In the genomic region with DNA sequence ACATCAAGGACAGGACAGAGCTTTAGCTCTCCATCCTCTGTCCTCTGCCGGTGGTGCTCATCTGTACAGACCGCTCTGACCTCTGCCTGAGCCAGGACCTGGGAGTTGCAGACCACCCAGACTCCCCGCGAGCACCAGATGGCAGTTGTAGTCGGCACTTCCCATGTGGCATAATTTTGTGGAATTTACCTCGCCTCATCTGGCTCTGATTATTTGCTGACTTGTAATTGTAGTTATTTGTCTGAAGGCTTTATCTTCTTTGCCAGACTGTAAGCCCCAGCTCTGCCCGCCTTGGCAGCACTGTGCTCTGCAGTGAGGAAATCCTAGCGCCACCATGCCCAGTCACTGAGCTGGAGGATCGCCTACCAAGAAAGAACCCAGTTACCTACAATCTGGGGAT, we compare ENCODE assay signal across 9 mouse cellular contexts. TPM values are rescaled to one million over a fixed set of nuclear protein-coding genes. Genes with fewer than 3 reads are reported as not detected.
A peak's percentile ranks its signal among the peaks of the same experiment; 100 is the strongest.
DNase-seq lines count a peak whose midpoint lies in the region; ATAC-seq and TF ChIP-seq lines count a peak whose summit lies in the region.
"Had no signal": no experiment of that assay in that cellular context is flagged by ENCODE, and none has a peak within 500 bp of the region (broad histone marks: within the 10 kb centered on the region; RNA-seq: fewer than 3 reads in every experiment).

No protein-coding gene starts in this region.

- no peak for ATAC-seq in kidney, embryonic 14.5 days (ENCODE audit: low FRiP score, low TSS enrichment)
- no peak; the same call in 1 of the 2 replicates for ATAC-seq in hindbrain, embryonic 13.5 days (ENCODE audit: low FRiP score)
- no peak for ATAC-seq in midbrain, postnatal 0 days (ENCODE audit: low FRiP score)
- ATAC-seq: Patski had no signal

- no peaks in the 10 kb centered on the region for H3K27me3 ChIP-seq in kidney, embryonic 14.5 days (ENCODE audit: control insufficient read depth, insufficient read depth, low read length)
- no peaks in the 10 kb centered on the region for H3K27me3 ChIP-seq in hindbrain, embryonic 13.5 days
- H3K27me3 ChIP-seq in midbrain, postnatal 0 days (ENCODE audit: insufficient read depth, low read length) = no peaks in the 10 kb centered on the region

- 0 out of 2 replicates have a peak, but pooled peaks have one; percentile 8 for TF ChIP-seq CTCF in midbrain, postnatal 0 days (IDR thresholded peaks at IDR 0.05)

- peak overlapping the region; percentile 33 for H3K4me2 ChIP-seq in kidney, embryonic 14.5 days (replicated peaks; ENCODE audit: low read depth, low read length)
- H3K4me2 ChIP-seq in hindbrain, embryonic 13.5 days = peak overlapping the region; percentile 45
- H3K4me2 ChIP-seq in midbrain, postnatal 0 days (ENCODE audit: low read depth, low read length, poor library complexity, severe bottlenecking) = peak overlapping the region; percentile 48

- H3K4me1 ChIP-seq in kidney, embryonic 14.5 days (ENCODE audit: control insufficient read depth, insufficient read depth, low read length) = 0 out of 2 replicates have a peak, but pooled peaks cover 2% of the 10 kb centered on the region
- H3K4me1 ChIP-seq in hindbrain, embryonic 13.5 days (replicated peaks) = peaks cover 19% of the 10 kb centered on the region
- H3K4me1 ChIP-seq in midbrain, postnatal 0 days (ENCODE audit: insufficient read depth, low read length) = no peaks in the 10 kb centered on the region

- peak overlapping the region; percentile 6; the same call in 1 of the 2 replicates for H3K4me3 ChIP-seq in kidney, embryonic 14.5 days (ENCODE audit: low read length)
- H3K4me3 ChIP-seq in hindbrain, embryonic 13.5 days = peak overlapping the region; percentile 12; the same call in 1 of the 2 replicates
- H3K4me3 ChIP-seq in midbrain, postnatal 0 days (ENCODE audit: low read depth, low read length) = peak overlapping the region; percentile 22; the same call in 1 of the 2 replicates

- H3K27ac ChIP-seq in kidney, embryonic 14.5 days (ENCODE audit: low read depth, low read length) = no peak overlapping the region
- H3K27ac ChIP-seq in hindbrain, embryonic 13.5 days = no peak overlapping the region
- H3K27ac ChIP-seq in midbrain, postnatal 0 days (ENCODE audit: low read depth, low read length) = no peak overlapping the region

- H3K9me3 ChIP-seq in kidney, embryonic 14.5 days (ENCODE audit: control insufficient read depth, low read length) = no peaks in the 10 kb centered on the region
- no peaks in the 10 kb centered on the region for H3K9me3 ChIP-seq in hindbrain, embryonic 13.5 days
- no peaks in the 10 kb centered on the region for H3K9me3 ChIP-seq in midbrain, postnatal 0 days (ENCODE audit: low read length)

- no peaks in the 10 kb centered on the region for H3K36me3 ChIP-seq in kidney, embryonic 14.5 days (ENCODE audit: control insufficient read depth, insufficient read depth, low read length)
- H3K36me3 ChIP-seq in hindbrain, embryonic 13.5 days = no peaks in the 10 kb centered on the region
- no peaks in the 10 kb centered on the region for H3K36me3 ChIP-seq in midbrain, postnatal 0 days (ENCODE audit: insufficient read depth, low read length)

- no peak for DNase-seq in kidney, adult 11 months
- peak; percentile 73 for DNase-seq in embryo, embryonic 10 days (ENCODE audit: low spot score)
- DNase-seq in midbrain, postnatal 0 days (ENCODE audit: low spot score) = peak; percentile 23
- DNase-seq in testis, postnatal 14 days (ENCODE audit: low spot score) = no peak
- DNase-seq in spleen, postnatal 4 days (ENCODE audit: low spot score in 2 of 2) = no peak
- DNase-seq in thymus, postnatal 10 days (ENCODE audit: low spot score in 2 of 2) = no peak

- H3K9ac ChIP-seq in kidney, embryonic 14.5 days (ENCODE audit: low read depth, low read length) = no peak overlapping the region
- H3K9ac ChIP-seq in hindbrain, embryonic 13.5 days = 0 out of 2 replicates have a peak overlapping the region, but pooled peaks have one; percentile 3
- H3K9ac ChIP-seq in midbrain, postnatal 0 days (replicated peaks; ENCODE audit: low read length, poor library complexity, severe bottlenecking) = no peak overlapping the region

- 22% methylated on average over 9 of the region's 9 CpGs for WGBS in kidney, embryonic 14.5 days
- WGBS in hindbrain, embryonic 13.5 days = 17% methylated on average over 9 of the region's 9 CpGs
- 14% methylated on average over 9 of the region's 9 CpGs for WGBS in midbrain, postnatal 0 days

RNA-seq across cellular contexts. Expression of a gene that starts 35.8 kb away (rescaled TPM):
- polyA plus RNA-seq in kidney, embryonic 14.5 days (2014; fragmentation: Nextera tagmentation; extraction: Ambion mirVana) = 20.0 and 26.1 TPM in 2 replicates
- polyA plus RNA-seq in hindbrain, embryonic 13.5 days (2015; fragmentation: Nextera tagmentation; extraction: Ambion mirVana) = 25.0 and 25.6 TPM in 2 replicates
- total RNA-seq in midbrain, postnatal 0 days (2014; rRNA removed) = 31.2 and 35.5 TPM in 2 replicates
- 19.0 and 22.1 TPM in 2 replicates for polyA plus RNA-seq in midbrain, postnatal 0 days (2015; fragmentation: Nextera tagmentation; extraction: Ambion mirVana)

Comparison
In these comparisons a context has a peak if more than half of its experiments do, and no peak if none do; other contexts are left out.
1. DNase-seq: peak in embryo, embryonic 10 days (single experiment) and midbrain, postnatal 0 days (single experiment); none in kidney, adult 11 months (single experiment), testis, postnatal 14 days (single experiment), spleen, postnatal 4 days (0 of 2) and thymus, postnatal 10 days (0 of 2).
2. Peak in every context shown above with its lines, with median percentiles within 50 percentile points of each other: H3K4me2 ChIP-seq and H3K4me3 ChIP-seq.